Mouse (Mus musculus): ENCODE measurements at regions not wholly inside any gene's neighbourhood (a gene's known extent, or its start where the extent isn't known, plus 50 kb on each side); places are given as distances from the start of the nearest gene placed in this dataset.
"Not testable (repeated sequence)": the region's sequence is repeated elsewhere in the genome, so short reads cannot be mapped to it uniquely, and the experiment has no call there.

GRCm38 (mm10) chr14:16044466-16044865 is 204.6 kb upstream of the Ngly1 start:
- TF ChIP-seq POLR2A (IDR thresholded peaks at IDR 0.05; ENCODE audit: borderline replicate concordance, control insufficient read depth, low read depth, low read length) (no peak), CTCF (IDR thresholded peaks at IDR 0.05; ENCODE audit: control insufficient read depth, insufficient read depth, low read length) (no peak)
- H3K27ac ChIP-seq (ENCODE audit: control insufficient read depth, insufficient read depth, low read depth, low read length, poor library complexity): no peak overlapping the region

GRCm38 (mm10) chr14:16072534-16072933 is 176.5 kb upstream of the Ngly1 start:
- not testable (repeated sequence) for H3K4me3 ChIP-seq (replicated peaks; ENCODE audit: control insufficient read depth, low read depth, low read length); H3K27ac ChIP-seq (ENCODE audit: control insufficient read depth, insufficient read depth, low read depth, low read length, poor library complexity); H3K4me1 ChIP-seq (ENCODE audit: control insufficient read depth, insufficient read depth, low read length)
- 90% methylated on average over 7 of the region's 12 CpGs for WGBS

More at GRCm38 (mm10) chr14:16044466-16044865, 204.6 kb upstream of the Ngly1 start:
- no peaks in the 10 kb centered on the region for H3K4me1 ChIP-seq (ENCODE audit: control insufficient read depth, insufficient read depth, low read length)
- no peak overlapping the region for H3K4me3 ChIP-seq (replicated peaks; ENCODE audit: control insufficient read depth, low read depth, low read length)

GRCm38 (mm10) chr14:16074089-16074488 is 175.0 kb upstream of the Ngly1 start:
- WGBS: 73% methylated on average over 1 of the region's 1 CpGs
- TF ChIP-seq CTCF (IDR thresholded peaks at IDR 0.05; ENCODE audit: control insufficient read depth, insufficient read depth, low read length) (no peak), POLR2A (IDR thresholded peaks at IDR 0.05; ENCODE audit: borderline replicate concordance, control insufficient read depth, low read depth, low read length) (no peak)
- H3K27ac ChIP-seq (ENCODE audit: control insufficient read depth, insufficient read depth, low read depth, low read length, poor library complexity): no peak overlapping the region
- H3K4me3 ChIP-seq (replicated peaks; ENCODE audit: control insufficient read depth, low read depth, low read length): no peak overlapping the region
- no peaks in the 10 kb centered on the region for H3K4me1 ChIP-seq (ENCODE audit: control insufficient read depth, insufficient read depth, low read length)

- no peak for TF ChIP-seq POLR2A (IDR thresholded peaks at IDR 0.05; ENCODE audit: borderline replicate concordance, control insufficient read depth, low read depth, low read length)
- TF ChIP-seq CTCF (IDR thresholded peaks at IDR 0.05; ENCODE audit: control insufficient read depth, insufficient read depth, low read length): no peak
- no peak overlapping the region for H3K4me3 ChIP-seq (replicated peaks; ENCODE audit: control insufficient read depth, low read depth, low read length)
- H3K27ac ChIP-seq (ENCODE audit: control insufficient read depth, insufficient read depth, low read depth, low read length, poor library complexity): no peak overlapping the region
- 67% methylated on average over 1 of the region's 1 CpGs for WGBS
- H3K4me1 ChIP-seq (ENCODE audit: control insufficient read depth, insufficient read depth, low read length): no peaks in the 10 kb centered on the region
Measured at GRCm38 (mm10) chr14:16079096-16079495, 170.0 kb upstream of the Ngly1 start.

- not testable (repeated sequence) for H3K4me1 ChIP-seq (ENCODE audit: control insufficient read depth, insufficient read depth, low read length); H3K4me3 ChIP-seq (replicated peaks; ENCODE audit: control insufficient read depth, low read depth, low read length); H3K27ac ChIP-seq (ENCODE audit: control insufficient read depth, insufficient read depth, low read depth, low read length, poor library complexity)
Measured at GRCm38 (mm10) chr14:16087231-16087630, 161.8 kb upstream of the Ngly1 start.

- 81% methylated on average over 4 of the region's 4 CpGs for WGBS
- H3K4me1 ChIP-seq (ENCODE audit: control insufficient read depth, insufficient read depth, low read length): no peaks in the 10 kb centered on the region
- H3K27ac ChIP-seq (ENCODE audit: control insufficient read depth, insufficient read depth, low read depth, low read length, poor library complexity): no peak overlapping the region
- no peak overlapping the region for H3K4me3 ChIP-seq (replicated peaks; ENCODE audit: control insufficient read depth, low read depth, low read length)
- TF ChIP-seq POLR2A (IDR thresholded peaks at IDR 0.05; ENCODE audit: borderline replicate concordance, control insufficient read depth, low read depth, low read length) (no peak), CTCF (IDR thresholded peaks at IDR 0.05; ENCODE audit: control insufficient read depth, insufficient read depth, low read length) (no peak)
Measured at GRCm38 (mm10) chr14:16092391-16093132, 156.5 kb upstream of the Ngly1 start.

GRCm38 (mm10) chr14:16093133-16093505 is 156.0 kb upstream of the Ngly1 start:
- no peak overlapping the region for H3K4me3 ChIP-seq (replicated peaks; ENCODE audit: control insufficient read depth, low read depth, low read length)
- no peak for TF ChIP-seq CTCF (IDR thresholded peaks at IDR 0.05; ENCODE audit: control insufficient read depth, insufficient read depth, low read length)
- no peak for TF ChIP-seq POLR2A (IDR thresholded peaks at IDR 0.05; ENCODE audit: borderline replicate concordance, control insufficient read depth, low read depth, low read length)
- H3K27ac ChIP-seq (ENCODE audit: control insufficient read depth, insufficient read depth, low read depth, low read length, poor library complexity): no peak overlapping the region
- no peaks in the 10 kb centered on the region for H3K4me1 ChIP-seq (ENCODE audit: control insufficient read depth, insufficient read depth, low read length)
- 61% methylated on average over 2 of the region's 2 CpGs for WGBS

- WGBS: 80% methylated on average over 1 of the region's 1 CpGs
- no peak overlapping the region for H3K27ac ChIP-seq (ENCODE audit: control insufficient read depth, insufficient read depth, low read depth, low read length, poor library complexity)
- TF ChIP-seq CTCF (IDR thresholded peaks at IDR 0.05; ENCODE audit: control insufficient read depth, insufficient read depth, low read length) (no peak), POLR2A (IDR thresholded peaks at IDR 0.05; ENCODE audit: borderline replicate concordance, control insufficient read depth, low read depth, low read length) (no peak)
- H3K4me3 ChIP-seq (replicated peaks; ENCODE audit: control insufficient read depth, low read depth, low read length): no peak overlapping the region
- H3K4me1 ChIP-seq (ENCODE audit: control insufficient read depth, insufficient read depth, low read length): no peaks in the 10 kb centered on the region
Measured at GRCm38 (mm10) chr14:16109414-16109813, 139.7 kb upstream of the Ngly1 start.

GRCm38 (mm10) chr14:16132672-16133071 is 116.4 kb upstream of the Ngly1 start:
- WGBS: 77% methylated on average over 3 of the region's 3 CpGs
- Histone ChIP-seq H3K27ac (ENCODE audit: control insufficient read depth, insufficient read depth, low read depth, low read length, poor library complexity) (no peak overlapping the region), H3K4me1 (ENCODE audit: control insufficient read depth, insufficient read depth, low read length) (no peaks in the 10 kb centered on the region), H3K4me3 (replicated peaks; ENCODE audit: control insufficient read depth, low read depth, low read length) (no peak overlapping the region)
- TF ChIP-seq CTCF (IDR thresholded peaks at IDR 0.05; ENCODE audit: control insufficient read depth, insufficient read depth, low read length): no peak
- TF ChIP-seq POLR2A (IDR thresholded peaks at IDR 0.05; ENCODE audit: borderline replicate concordance, control insufficient read depth, low read depth, low read length): no peak

Measured in bone marrow, adult 2 months (tissue).